Mouse (Mus musculus): ENCODE measurements around the gene Trappc12. TPM values are rescaled to one million over a fixed set of nuclear protein-coding genes. Genes with fewer than 3 reads are reported as not detected.
"Not testable (repeated sequence)": the region's sequence is repeated elsewhere in the genome, so short reads cannot be mapped to it uniquely, and the experiment has no call there.

Trappc12 gene
- polyA plus RNA-seq, 1 experiment from 2014 or later = 16.7 TPM

GRCm38 (mm10) chr12:28750876-28751275 is 604 bp upstream of the Trappc12 start:
- peak overlapping the region; percentile 81 for H3K4me3 ChIP-seq (ENCODE audit: low read depth, low read length)
- H3K27me3 ChIP-seq (ENCODE audit: control insufficient read depth, insufficient read depth, low read depth, low read length) = no peaks in the 10 kb centered on the region
- peak overlapping the region; percentile 80 for H3K4me2 ChIP-seq (ENCODE audit: low read depth, low read length)
- WGBS (ENCODE audit: insufficient replicate concordance) = 91% methylated on average over 5 of the region's 5 CpGs
- H3K9me3 ChIP-seq (replicated peaks; ENCODE audit: control insufficient read depth, low read length) = no peaks in the 10 kb centered on the region
- no peak for ATAC-seq (ENCODE audit: low read depth)
- peaks cover 25% of the 10 kb centered on the region for H3K4me1 ChIP-seq (ENCODE audit: control insufficient read depth, low read depth, low read length)
- peak overlapping the region; percentile 80; the same call in 1 of the 2 replicates for H3K9ac ChIP-seq (ENCODE audit: low read depth, low read length)
- H3K27ac ChIP-seq (ENCODE audit: low read length) = peak overlapping the region; percentile 79
- peaks cover 5% of the 10 kb centered on the region; the same call in 1 of the 2 replicates for H3K36me3 ChIP-seq (ENCODE audit: control insufficient read depth, insufficient read depth)

GRCm38 (mm10) chr12:28743328-28743727 is 6.9 kb downstream of the Trappc12 start:
- 25% methylated on average over 3 of the region's 3 CpGs for WGBS (ENCODE audit: insufficient replicate concordance)
- no peak overlapping the region; the same call in 1 of the 2 replicates for H3K4me2 ChIP-seq (ENCODE audit: low read depth, low read length)
- no peak overlapping the region for H3K9ac ChIP-seq (ENCODE audit: low read depth, low read length)
- no peak for ATAC-seq (ENCODE audit: low read depth)
- no peak overlapping the region for H3K27ac ChIP-seq (ENCODE audit: low read length)
- H3K9me3 ChIP-seq (replicated peaks; ENCODE audit: control insufficient read depth, low read length) = no peaks in the 10 kb centered on the region
- H3K4me1 ChIP-seq (ENCODE audit: control insufficient read depth, low read depth, low read length) = peaks cover 3% of the 10 kb centered on the region
- H3K4me3 ChIP-seq (ENCODE audit: low read depth, low read length) = no peak overlapping the region
- H3K36me3 ChIP-seq (ENCODE audit: control insufficient read depth, insufficient read depth) = peaks cover 8% of the 10 kb centered on the region
- H3K27me3 ChIP-seq (ENCODE audit: control insufficient read depth, insufficient read depth, low read depth, low read length) = no peaks in the 10 kb centered on the region

GRCm38 (mm10) chr12:28735293-28735692 is 15.0 kb downstream of the Trappc12 start:
- H3K4me1 ChIP-seq (ENCODE audit: control insufficient read depth, low read depth, low read length) = no peaks in the 10 kb centered on the region
- no peaks in the 10 kb centered on the region for H3K27me3 ChIP-seq (ENCODE audit: control insufficient read depth, insufficient read depth, low read depth, low read length)
- H3K27ac ChIP-seq (ENCODE audit: low read length) = no peak overlapping the region
- H3K9me3 ChIP-seq (replicated peaks; ENCODE audit: control insufficient read depth, low read length) = no peaks in the 10 kb centered on the region
- H3K9ac ChIP-seq (ENCODE audit: low read depth, low read length) = no peak overlapping the region
- H3K36me3 ChIP-seq (ENCODE audit: control insufficient read depth, insufficient read depth) = peaks cover 30% of the 10 kb centered on the region
- H3K4me3 ChIP-seq (ENCODE audit: low read depth, low read length) = no peak overlapping the region
- no peak for ATAC-seq (ENCODE audit: low read depth)
- WGBS (ENCODE audit: insufficient replicate concordance) = 65% methylated on average over 3 of the region's 3 CpGs
- H3K4me2 ChIP-seq (ENCODE audit: low read depth, low read length) = no peak overlapping the region

GRCm38 (mm10) chr12:28734271-28734670 is 16.0 kb downstream of the Trappc12 start:
- ATAC-seq (ENCODE audit: low read depth) = no peak
- Histone ChIP-seq H3K4me1 (ENCODE audit: control insufficient read depth, low read depth, low read length) (no peaks in the 10 kb centered on the region), H3K27ac (ENCODE audit: low read length) (no peak overlapping the region), H3K27me3 (ENCODE audit: control insufficient read depth, insufficient read depth, low read depth, low read length) (no peaks in the 10 kb centered on the region), H3K36me3 (ENCODE audit: control insufficient read depth, insufficient read depth) (peaks cover 30% of the 10 kb centered on the region), H3K4me3 (ENCODE audit: low read depth, low read length) (no peak overlapping the region), H3K9me3 (replicated peaks; ENCODE audit: control insufficient read depth, low read length) (no peaks in the 10 kb centered on the region), H3K4me2 (ENCODE audit: low read depth, low read length) (no peak overlapping the region), H3K9ac (ENCODE audit: low read depth, low read length) (no peak overlapping the region)
- WGBS (ENCODE audit: insufficient replicate concordance) = 77% methylated on average over 1 of the region's 1 CpGs

- H3K36me3 ChIP-seq (ENCODE audit: control insufficient read depth, insufficient read depth) = peaks cover 30% of the 10 kb centered on the region
- not testable (repeated sequence) for H3K4me2 ChIP-seq (ENCODE audit: low read depth, low read length); H3K4me1 ChIP-seq (ENCODE audit: control insufficient read depth, low read depth, low read length); H3K9me3 ChIP-seq (replicated peaks; ENCODE audit: control insufficient read depth, low read length); ATAC-seq (ENCODE audit: low read depth); H3K27me3 ChIP-seq (ENCODE audit: control insufficient read depth, insufficient read depth, low read depth, low read length); H3K27ac ChIP-seq (ENCODE audit: low read length); H3K4me3 ChIP-seq (ENCODE audit: low read depth, low read length); H3K9ac ChIP-seq (ENCODE audit: low read depth, low read length)
- 86% methylated on average over 6 of the region's 6 CpGs for WGBS (ENCODE audit: insufficient replicate concordance)
Measured at GRCm38 (mm10) chr12:28733520-28734245, 16.6 kb downstream of the Trappc12 start.

GRCm38 (mm10) chr12:28732631-28733030 is 17.6 kb downstream of the Trappc12 start:
- H3K36me3 ChIP-seq (ENCODE audit: control insufficient read depth, insufficient read depth) = peaks cover 30% of the 10 kb centered on the region
- no peaks in the 10 kb centered on the region for H3K27me3 ChIP-seq (ENCODE audit: control insufficient read depth, insufficient read depth, low read depth, low read length)
- no peak overlapping the region for H3K4me2 ChIP-seq (ENCODE audit: low read depth, low read length)
- no peak for ATAC-seq (ENCODE audit: low read depth)
- H3K4me3 ChIP-seq (ENCODE audit: low read depth, low read length) = no peak overlapping the region
- H3K27ac ChIP-seq (ENCODE audit: low read length) = no peak overlapping the region
- no peaks in the 10 kb centered on the region for H3K9me3 ChIP-seq (replicated peaks; ENCODE audit: control insufficient read depth, low read length)
- no peaks in the 10 kb centered on the region for H3K4me1 ChIP-seq (ENCODE audit: control insufficient read depth, low read depth, low read length)
- WGBS (ENCODE audit: insufficient replicate concordance) = 77% methylated on average over 8 of the region's 8 CpGs
- no peak overlapping the region for H3K9ac ChIP-seq (ENCODE audit: low read depth, low read length)

- H3K36me3 ChIP-seq (ENCODE audit: control insufficient read depth, insufficient read depth) = peaks cover 4% of the 10 kb centered on the region
- no peak overlapping the region for H3K9ac ChIP-seq (ENCODE audit: low read depth, low read length)
- no peak overlapping the region for H3K4me2 ChIP-seq (ENCODE audit: low read depth, low read length)
- no peaks in the 10 kb centered on the region for H3K9me3 ChIP-seq (replicated peaks; ENCODE audit: control insufficient read depth, low read length)
- H3K27ac ChIP-seq (ENCODE audit: low read length) = no peak overlapping the region
- WGBS (ENCODE audit: insufficient replicate concordance) = 75% methylated on average over 5 of the region's 5 CpGs
- no peaks in the 10 kb centered on the region for H3K27me3 ChIP-seq (ENCODE audit: control insufficient read depth, insufficient read depth, low read depth, low read length)
- no peak overlapping the region for H3K4me3 ChIP-seq (ENCODE audit: low read depth, low read length)
- ATAC-seq (ENCODE audit: low read depth) = no peak
- no peaks in the 10 kb centered on the region for H3K4me1 ChIP-seq (ENCODE audit: control insufficient read depth, low read depth, low read length)
Measured at GRCm38 (mm10) chr12:28727061-28727460, 23.2 kb downstream of the Trappc12 start.

GRCm38 (mm10) chr12:28726204-28726603 is 24.1 kb downstream of the Trappc12 start:
- no peaks in the 10 kb centered on the region for H3K4me1 ChIP-seq (ENCODE audit: control insufficient read depth, low read depth, low read length)
- no peak overlapping the region for H3K9ac ChIP-seq (ENCODE audit: low read depth, low read length)
- no peak overlapping the region for H3K4me3 ChIP-seq (ENCODE audit: low read depth, low read length)
- no peak overlapping the region for H3K27ac ChIP-seq (ENCODE audit: low read length)
- H3K36me3 ChIP-seq (ENCODE audit: control insufficient read depth, insufficient read depth) = peaks cover 4% of the 10 kb centered on the region
- 75% methylated on average over 4 of the region's 4 CpGs for WGBS (ENCODE audit: insufficient replicate concordance)
- no peaks in the 10 kb centered on the region for H3K9me3 ChIP-seq (replicated peaks; ENCODE audit: control insufficient read depth, low read length)
- H3K27me3 ChIP-seq (ENCODE audit: control insufficient read depth, insufficient read depth, low read depth, low read length) = no peaks in the 10 kb centered on the region
- no peak for ATAC-seq (ENCODE audit: low read depth)
- no peak overlapping the region for H3K4me2 ChIP-seq (ENCODE audit: low read depth, low read length)

- Histone ChIP-seq H3K4me3 (ENCODE audit: low read depth, low read length) (no peak overlapping the region), H3K27ac (ENCODE audit: low read length) (no peak overlapping the region), H3K9ac (ENCODE audit: low read depth, low read length) (no peak overlapping the region), H3K4me2 (ENCODE audit: low read depth, low read length) (no peak overlapping the region), H3K9me3 (replicated peaks; ENCODE audit: control insufficient read depth, low read length) (no peaks in the 10 kb centered on the region), H3K27me3 (ENCODE audit: control insufficient read depth, insufficient read depth, low read depth, low read length) (no peaks in the 10 kb centered on the region), H3K4me1 (ENCODE audit: control insufficient read depth, low read depth, low read length) (no peaks in the 10 kb centered on the region), H3K36me3 (ENCODE audit: control insufficient read depth, insufficient read depth) (peaks cover 4% of the 10 kb centered on the region)
- 81% methylated on average over 3 of the region's 3 CpGs for WGBS (ENCODE audit: insufficient replicate concordance)
- ATAC-seq (ENCODE audit: low read depth) = no peak
Measured at GRCm38 (mm10) chr12:28724366-28724765, 25.9 kb downstream of the Trappc12 start.
